Mouse (Mus musculus): ENCODE data around the gene St5.

The St5 gene

GRCm38 (mm10) chr7:109700213-109700612, 3.2 kb downstream of the St5 start:
- no peak for DNase-seq

GRCm38 (mm10) chr7:109695339-109695726, 8.1 kb downstream of the St5 start:
- DNase-seq, result no peak

GRCm38 (mm10) chr7:109694576-109695338, 8.6 kb downstream of the St5 start:
- DNase-seq, result no peak

- DNase-seq, result no peak
Observed at GRCm38 (mm10) chr7:109690961-109691360, 12.4 kb downstream of the St5 start.

- DNase-seq, result no peak
Observed at GRCm38 (mm10) chr7:109690101-109690500, 13.3 kb downstream of the St5 start.

- DNase-seq, result no peak
Observed at GRCm38 (mm10) chr7:109686585-109687128, 16.7 kb downstream of the St5 start.

- no peak for DNase-seq
Observed at GRCm38 (mm10) chr7:109680879-109681278, 22.5 kb downstream of the St5 start.

GRCm38 (mm10) chr7:109680284-109680683, 23.1 kb downstream of the St5 start:
- DNase-seq, result no peak

GRCm38 (mm10) chr7:109674944-109675628, 28.3 kb downstream of the St5 start:
- DNase-seq, result no peak

GRCm38 (mm10) chr7:109671581-109672471, 31.6 kb downstream of the St5 start:
- no peak for DNase-seq

- DNase-seq, result no peak
Observed at GRCm38 (mm10) chr7:109669426-109670170, 33.8 kb downstream of the St5 start.

- DNase-seq, result no peak
Observed at GRCm38 (mm10) chr7:109666664-109667063, 36.7 kb downstream of the St5 start.

- no peak for DNase-seq
Observed at GRCm38 (mm10) chr7:109662626-109663025, 40.8 kb downstream of the St5 start.

GRCm38 (mm10) chr7:109659278-109659677, 44.1 kb downstream of the St5 start:
- no peak for DNase-seq

- no peak for DNase-seq
Observed at GRCm38 (mm10) chr7:109657884-109658283, 45.5 kb downstream of the St5 start.

GRCm38 (mm10) chr7:109654871-109655270, 48.5 kb downstream of the St5 start:
- no peak for DNase-seq

- no peak for DNase-seq
Observed at GRCm38 (mm10) chr7:109648812-109649594, 54.4 kb downstream of the St5 start.

GRCm38 (mm10) chr7:109646574-109646973, 56.8 kb downstream of the St5 start:
- no peak for DNase-seq

GRCm38 (mm10) chr7:109643305-109643994, 60.0 kb downstream of the St5 start:
- no peak for DNase-seq

GRCm38 (mm10) chr7:109641963-109642362, 61.4 kb downstream of the St5 start:
- DNase-seq, result no peak

- DNase-seq, result no peak
Observed at GRCm38 (mm10) chr7:109641102-109641501, 62.3 kb downstream of the St5 start.
